Mouse (Mus musculus) E14TG2a.4 (cell line): ENCODE results near the gene Ctnnb1.

Source experiments
- CTCF ChIP-seq: conservative IDR thresholded peaks from 2 replicates; pipeline ENCODE4 v1.5.1; 2014; ENCODE audit warnings: low read length
- NANOG ChIP-seq: IDR thresholded peaks from 2 replicates; pipeline ENCODE4 v1.6.1; 2014; ENCODE audit warnings: borderline replicate concordance, low read length, mixed read lengths
- POU5F1 ChIP-seq: IDR thresholded peaks from 2 replicates; pipeline ENCODE4 v1.6.1; 2014; ENCODE audit warnings: low read length, borderline replicate concordance

DNA sequence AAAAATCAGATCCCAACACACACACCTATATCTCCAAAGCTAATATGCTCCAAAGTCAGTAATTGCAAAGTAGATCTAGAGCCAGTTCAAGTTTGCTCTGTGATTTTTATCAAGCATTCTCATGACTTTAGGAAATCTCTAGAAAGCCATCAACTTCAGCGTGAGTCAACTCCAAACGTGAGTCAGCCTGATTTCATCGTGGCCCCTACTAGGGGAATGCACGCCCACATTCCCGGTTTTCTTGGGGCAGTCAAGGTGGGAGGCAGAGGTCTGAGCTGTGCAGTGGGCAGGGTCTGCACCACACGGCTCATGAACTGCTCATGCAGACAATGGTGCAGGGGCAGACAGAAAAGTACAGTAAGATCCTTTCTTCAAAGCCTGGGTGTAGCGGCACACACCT lies 76.9 kb downstream of the Ctnnb1 start:
- TF ChIP-seq NANOG, result no peak
- TF ChIP-seq CTCF, result no peak
- no peak for TF ChIP-seq POU5F1
